Mouse (Mus musculus) olfactory bulb, adult 2 months (tissue): ENCODE measurements around the gene Spns2. TPM values are rescaled to one million over a fixed set of nuclear protein-coding genes. Genes with fewer than 3 reads are reported as not detected.

Experiments
- H3K27ac ChIP-seq: fragments of 200-500 bp; 2 replicates; pipeline ENCODE4 v1.5.1; 2012; ENCODE audit warnings: low read depth, low read length; ENCODE audit not compliant: insufficient read depth
- H3K4me1 ChIP-seq: fragments of 200-500 bp; 2 replicates; pipeline ENCODE4 v1.6.1; 2012; ENCODE audit warnings: low read length; ENCODE audit not compliant: control insufficient read depth, insufficient read depth
- H3K4me3 ChIP-seq: fragments of 200-500 bp; 2 replicates; pipeline ENCODE4 v1.5.1; 2012; ENCODE audit warnings: mild to moderate bottlenecking, low read depth, low read length, moderate library complexity; ENCODE audit not compliant: insufficient read depth
- CTCF ChIP-seq: fragments of 200-500 bp; IDR thresholded peaks from 2 replicates; pipeline ENCODE4 v1.5.1; 2012; ENCODE audit warnings: low read depth, mild to moderate bottlenecking, low read length, moderate library complexity; ENCODE audit not compliant: insufficient read depth
- POLR2A ChIP-seq: fragments of 200-500 bp; IDR thresholded peaks from 2 replicates; pipeline ENCODE4 v1.6.1; 2012; ENCODE audit warnings: mild to moderate bottlenecking, low read depth, low read length, moderate library complexity; ENCODE audit not compliant: insufficient read depth
- WGBS: fragments of 180-500 bp; shearing (Covaris S2); methylation state at CpG from one replicate; pipeline ENCODE4 v1.1.7; 2018; 5-methylcytosine and 5-hydroxymethylcytosine counted together
- polyA plus RNA-seq: library from polyadenylated mRNA; stranded (reverse); fragments of >200 nt; gene quantifications from 2 replicates; pipeline ENCODE4 v1.2.4, GENCODE M21; 2012; ENCODE audit warnings: low replicate concordance; ENCODE audit not compliant: missing spikeins, insufficient read depth, insufficient read length

Gene Spns2
- polyA plus RNA-seq, 1 experiment = not detected

- no peak overlapping the region for H3K27ac ChIP-seq
- 66% methylated on average over 15 of the region's 15 CpGs for WGBS
Observed at GRCm38 (mm10) chr11:72453105-72453953, 36.4 kb downstream of the Spns2 start.

GRCm38 (mm10) chr11:72452140-72452665 is 37.5 kb downstream of the Spns2 start:
- 91% methylated on average over 3 of the region's 3 CpGs for WGBS
- no peak overlapping the region for H3K27ac ChIP-seq

More at GRCm38 (mm10) chr11:72453105-72453953, 36.4 kb downstream of the Spns2 start:
- TF ChIP-seq CTCF (no peak), POLR2A (no peak)
- Histone ChIP-seq H3K4me3 (no peak overlapping the region), H3K4me1 (peaks cover 7% of the 10 kb centered on the region; the same call in 1 of the 2 replicates)

GRCm38 (mm10) chr11:72447475-72447874 is 42.2 kb downstream of the Spns2 start:
- H3K4me1 ChIP-seq = 0 out of 2 replicates have a peak, but pooled peaks cover 2% of the 10 kb centered on the region
- TF ChIP-seq POLR2A (no peak), CTCF (no peak)
- 86% methylated on average over 8 of the region's 8 CpGs for WGBS
- no peak overlapping the region for H3K27ac ChIP-seq
- no peak overlapping the region for H3K4me3 ChIP-seq

More at GRCm38 (mm10) chr11:72452140-72452665, 37.5 kb downstream of the Spns2 start:
- TF ChIP-seq POLR2A (no peak), CTCF (no peak)
- Histone ChIP-seq H3K4me1 (peaks cover 7% of the 10 kb centered on the region; the same call in 1 of the 2 replicates), H3K4me3 (no peak overlapping the region)

- TF ChIP-seq POLR2A (no peak), CTCF (peak; percentile 46; the same call in 1 of the 2 replicates)
- no peak overlapping the region for H3K27ac ChIP-seq
- no peak overlapping the region for H3K4me3 ChIP-seq
- H3K4me1 ChIP-seq = peaks cover 8% of the 10 kb centered on the region
- 87% methylated on average over 6 of the region's 6 CpGs for WGBS
Observed at GRCm38 (mm10) chr11:72446311-72447105, 43.2 kb downstream of the Spns2 start.

GRCm38 (mm10) chr11:72440965-72441664 is 48.6 kb downstream of the Spns2 start, which contains the start of gene Mybbp1a:
Gene Mybbp1a (plus strand): TSS chr11:72441355.
- TF ChIP-seq POLR2A = peak; percentile 84
- no peak for TF ChIP-seq CTCF
- peaks cover 17% of the 10 kb centered on the region for H3K4me1 ChIP-seq

GRCm38 (mm10) chr11:72440597-72440964 is 49.1 kb downstream of the Spns2 start:
- H3K27ac ChIP-seq = peak overlapping the region; percentile 53; the same call in 1 of the 2 replicates
- WGBS = 31% methylated on average over 6 of the region's 6 CpGs
- peaks cover 22% of the 10 kb centered on the region for H3K4me1 ChIP-seq

More at GRCm38 (mm10) chr11:72440965-72441664, 48.6 kb downstream of the Spns2 start, which contains the start of gene Mybbp1a:
- peak within 1 kb of the TSS; percentile 53; the same call in 1 of the 2 replicates for H3K27ac ChIP-seq
- H3K4me3 ChIP-seq = peak within 1 kb of the TSS; percentile 76
- 1% methylated on average over 46 of the region's 46 CpGs for WGBS

GRCm38 (mm10) chr11:72438411-72438810 is 51.3 kb downstream of the Spns2 start:
- Histone ChIP-seq H3K4me3 (no peak overlapping the region), H3K4me1 (peaks cover 25% of the 10 kb centered on the region), H3K27ac (no peak overlapping the region)
- TF ChIP-seq POLR2A (no peak), CTCF (no peak)
- WGBS = 79% methylated on average over 4 of the region's 4 CpGs

More at GRCm38 (mm10) chr11:72440597-72440964, 49.1 kb downstream of the Spns2 start:
- peak overlapping the region; percentile 76 for H3K4me3 ChIP-seq

GRCm38 (mm10) chr11:72436756-72437650 is 52.7 kb downstream of the Spns2 start:
- WGBS = 66% methylated on average over 16 of the region's 16 CpGs
- Histone ChIP-seq H3K27ac (no peak overlapping the region), H3K4me1 (peaks cover 19% of the 10 kb centered on the region), H3K4me3 (no peak overlapping the region)
- TF ChIP-seq CTCF = no peak
- no peak for TF ChIP-seq POLR2A
